Mouse (Mus musculus) kidney, postnatal 0 days (tissue): ENCODE measurements at regions not wholly inside any gene's neighbourhood (a gene's known extent, or its start where the extent isn't known, plus 50 kb on each side); places are given as distances from the start of the nearest gene placed in this dataset.
A peak's percentile ranks its signal among the peaks of the same experiment; 100 is the strongest.

Source experiments
- ATAC-seq: fragments of 200-750 bp; cut with Nextera tagmentation; replicated peaks from 2 replicates; pipeline ENCODE4 v1.8.0; 2017; ENCODE audit warnings: low read depth, moderate number of reproducible peaks, moderate TSS enrichment, moderate library complexity; ENCODE audit not compliant: low FRiP score
- DNase-seq: peaks from one replicate; pipeline ENCODE4 v3.0.0-alpha.2; 2016; ENCODE audit warnings: low spot score
- H3K27ac ChIP-seq: fragments of 300-500 bp; sonication (generic); 2 replicates; pipeline ENCODE4 v1.5.1; 2014; ENCODE audit warnings: mild to moderate bottlenecking
- H3K27me3 ChIP-seq: fragments of 300-500 bp; sonication (generic); 2 replicates; pipeline ENCODE4 v1.6.1; 2014; ENCODE audit warnings: low read length, mixed read lengths; ENCODE audit not compliant: insufficient read depth
- H3K36me3 ChIP-seq: fragments of 300-500 bp; sonication (generic); 2 replicates; pipeline ENCODE4 v1.6.1; 2014; ENCODE audit warnings: low read length, mixed read lengths; ENCODE audit not compliant: insufficient read depth
- H3K4me1 ChIP-seq: fragments of 300-500 bp; sonication (generic); replicated peaks from 2 replicates; pipeline ENCODE4 v1.6.1; 2014; ENCODE audit warnings: antibody characterized with exemption, low read length, mixed read lengths; ENCODE audit not compliant: insufficient read depth
- H3K4me2 ChIP-seq: fragments of 300-500 bp; sonication (generic); 2 replicates; pipeline ENCODE4 v1.6.1; 2014; ENCODE audit warnings: mild to moderate bottlenecking, low read length, moderate library complexity, mixed read lengths
- H3K4me3 ChIP-seq: fragments of 300-500 bp; sonication (generic); replicated peaks from 2 replicates; pipeline ENCODE4 v1.5.1; 2014; ENCODE audit warnings: low read depth, low read length
- H3K9ac ChIP-seq: fragments of 300-500 bp; sonication (generic); 2 replicates; pipeline ENCODE4 v1.6.1; 2014; ENCODE audit warnings: low read depth, low read length
- H3K9me3 ChIP-seq: fragments of 300-500 bp; sonication (generic); replicated peaks from 2 replicates; pipeline ENCODE4 v1.6.1; 2016; ENCODE audit warnings: low read length, inconsistent platforms, mixed read lengths
- CTCF ChIP-seq: IDR thresholded peaks from 2 replicates; pipeline ENCODE4 v1.5.1; 2016; ENCODE audit warnings: antibody characterized with exemption, low read depth, mild to moderate bottlenecking, moderate library complexity
- WGBS: fragments of 180-500 bp; shearing (Covaris S2); extraction: QIAGEN DNeasy Blood & Tissue Kit; methylation state at CpG from one replicate; pipeline ENCODE4 v1.1.7; 2014; 5-methylcytosine and 5-hydroxymethylcytosine counted together

GRCm38 (mm10) chr1:100551293-100551692 is 778.7 kb downstream of the Cntnap5b start:
- Histone ChIP-seq H3K4me1 (no peaks in the 10 kb centered on the region), H3K4me2 (no peak overlapping the region), H3K9me3 (no peaks in the 10 kb centered on the region), H3K27ac (no peak overlapping the region), H3K9ac (no peak overlapping the region), H3K4me3 (no peak overlapping the region), H3K27me3 (no peaks in the 10 kb centered on the region), H3K36me3 (no peaks in the 10 kb centered on the region)
- no peak for ATAC-seq
- DNase-seq: no peak
- no peak for TF ChIP-seq CTCF
- WGBS: 100% methylated on average over 1 of the region's 1 CpGs

GRCm38 (mm10) chr1:100556937-100557336 is 784.4 kb downstream of the Cntnap5b start:
- no peaks in the 10 kb centered on the region for H3K36me3 ChIP-seq
- no peaks in the 10 kb centered on the region for H3K4me1 ChIP-seq
- no peak overlapping the region for H3K4me3 ChIP-seq
- H3K27me3 ChIP-seq: no peaks in the 10 kb centered on the region
- ATAC-seq (no peak), DNase-seq (peak; percentile 28)
- no peak overlapping the region for H3K9ac ChIP-seq
- WGBS: 38% methylated on average over 2 of the region's 2 CpGs
- H3K4me2 ChIP-seq: no peak overlapping the region
- TF ChIP-seq CTCF: peak; percentile 61
- no peaks in the 10 kb centered on the region for H3K9me3 ChIP-seq
- no peak overlapping the region for H3K27ac ChIP-seq
